Mouse (Mus musculus): Measurements from ENCODE around the gene Rnf5. TPM values are rescaled to one million over a fixed set of nuclear protein-coding genes. Genes with fewer than 3 reads are reported as not detected.

Gene Rnf5
- 231 and 242 TPM in 2 replicates for polyA plus RNA-seq (2015; fragmentation: Nextera tagmentation; extraction: Ambion mirVana)

GRCm38 (mm10) chr17:34603375-34604060 lies at the start of gene Rnf5:
TSS of gene Rnf5 (minus strand) at chr17:34603690.

GRCm38 (mm10) chr17:34646906-34647787 lies 43.7 kb upstream of the Rnf5 start, which contains the start of gene Atf6b:
TSS of gene Atf6b (plus strand) at chr17:34647146.

GRCm38 (mm10) chr17:34644608-34645007 lies 41.1 kb upstream of the Rnf5 start, which contains the start of gene Fkbpl:
TSS of gene Fkbpl (plus strand) at chr17:34644764.

GRCm38 (mm10) chr17:34629221-34629751 lies 25.8 kb upstream of the Rnf5 start, which contains the start of gene Prrt1:
TSS of gene Prrt1 (plus strand) at chr17:34629533.

GRCm38 (mm10) chr17:34627943-34628643 lies 24.6 kb upstream of the Rnf5 start, which contains the start of gene Ppt2:
TSS of gene Ppt2 (minus strand) at chr17:34628510.

GRCm38 (mm10) chr17:34615871-34616270 lies 12.4 kb upstream of the Rnf5 start, which contains the start of gene Egfl8:
TSS of gene Egfl8 (minus strand) at chr17:34615971.

GRCm38 (mm10) chr17:34604061-34604508 lies 595 bp upstream of the Rnf5 start, which contains the start of gene Agpat1:
TSS of gene Agpat1 (plus strand) at chr17:34604262.

GRCm38 (mm10) chr17:34597566-34598095 lies 5.9 kb downstream of the Rnf5 start, which contains the start of gene Ager:
TSS of gene Ager (plus strand) at chr17:34597862.

GRCm38 (mm10) chr17:34591029-34591993 lies 12.2 kb downstream of the Rnf5 start, which contains the start of gene Pbx2:
TSS of gene Pbx2 (plus strand) at chr17:34591266.

GRCm38 (mm10) chr17:34589681-34590101 lies 13.8 kb downstream of the Rnf5 start, which contains the start of gene Gpsm3:
TSS of gene Gpsm3 (plus strand) at chr17:34589806.

GRCm38 (mm10) chr17:34564003-34564421 lies 39.5 kb downstream of the Rnf5 start, which contains the start of gene Notch4:
TSS of gene Notch4 (plus strand) at chr17:34564268.

Other genes starting within 250 kb of the Rnf5 start
- not detected in 2 replicates for gene Btnl2, start 248.9 kb downstream of the Rnf5 start, polyA plus RNA-seq (2015; fragmentation: Nextera tagmentation; extraction: Ambion mirVana)
- not detected in 2 replicates for gene Btnl1, start 226.6 kb downstream of the Rnf5 start, polyA plus RNA-seq (2015; fragmentation: Nextera tagmentation; extraction: Ambion mirVana)
- gene BC051142, start 204.9 kb downstream of the Rnf5 start, polyA plus RNA-seq (2015; fragmentation: Nextera tagmentation; extraction: Ambion mirVana), result 5.3 and 6.1 TPM in 2 replicates
- not detected in 2 replicates for gene Btnl4, start 126.4 kb downstream of the Rnf5 start, polyA plus RNA-seq (2015; fragmentation: Nextera tagmentation; extraction: Ambion mirVana)
- not detected in 2 replicates for gene Btnl6, start 86.3 kb downstream of the Rnf5 start, polyA plus RNA-seq (2015; fragmentation: Nextera tagmentation; extraction: Ambion mirVana)
- 4.4 and 6.3 TPM in 2 replicates for gene Notch4, start 39.4 kb downstream of the Rnf5 start, polyA plus RNA-seq (2015; fragmentation: Nextera tagmentation; extraction: Ambion mirVana)
- 5.5 and 6.8 TPM in 2 replicates for gene Gpsm3, start 13.9 kb downstream of the Rnf5 start, polyA plus RNA-seq (2015; fragmentation: Nextera tagmentation; extraction: Ambion mirVana)
- gene Pbx2, start 12.4 kb downstream of the Rnf5 start, polyA plus RNA-seq (2015; fragmentation: Nextera tagmentation; extraction: Ambion mirVana), result 8.9 and 10.0 TPM in 2 replicates
- gene Ager, start 5.8 kb downstream of the Rnf5 start, polyA plus RNA-seq (2015; fragmentation: Nextera tagmentation; extraction: Ambion mirVana), result 1.5 and 2.5 TPM in 2 replicates
- gene Agpat1, start 572 bp upstream of the Rnf5 start, polyA plus RNA-seq (2015; fragmentation: Nextera tagmentation; extraction: Ambion mirVana), result 109 and 123 TPM in 2 replicates
- gene Egfl8, start 12.3 kb upstream of the Rnf5 start, polyA plus RNA-seq (2015; fragmentation: Nextera tagmentation; extraction: Ambion mirVana), result 23.9 and 34.3 TPM in 2 replicates
- 20.3 and 21.8 TPM in 2 replicates for gene Ppt2, start 24.8 kb upstream of the Rnf5 start, polyA plus RNA-seq (2015; fragmentation: Nextera tagmentation; extraction: Ambion mirVana)
- 7.6 and 8.8 TPM in 2 replicates for gene Prrt1, start 25.8 kb upstream of the Rnf5 start, polyA plus RNA-seq (2015; fragmentation: Nextera tagmentation; extraction: Ambion mirVana)
- 14.2 and 16.1 TPM in 2 replicates for gene Fkbpl, start 41.1 kb upstream of the Rnf5 start, polyA plus RNA-seq (2015; fragmentation: Nextera tagmentation; extraction: Ambion mirVana)
- 73.3 and 80.3 TPM in 2 replicates for gene Atf6b, start 43.5 kb upstream of the Rnf5 start, polyA plus RNA-seq (2015; fragmentation: Nextera tagmentation; extraction: Ambion mirVana)
- 0.84 and 1.1 TPM in 2 replicates for gene Tnxb, start 66.8 kb upstream of the Rnf5 start, polyA plus RNA-seq (2015; fragmentation: Nextera tagmentation; extraction: Ambion mirVana)
- 2.0 and 2.5 TPM in 2 replicates for gene C4b, start 140.2 kb upstream of the Rnf5 start, polyA plus RNA-seq (2015; fragmentation: Nextera tagmentation; extraction: Ambion mirVana)
- not detected in 2 replicates for gene Cyp21a1, start 200.9 kb upstream of the Rnf5 start, polyA plus RNA-seq (2015; fragmentation: Nextera tagmentation; extraction: Ambion mirVana)
- gene Stk19, start 233.3 kb upstream of the Rnf5 start, polyA plus RNA-seq (2015; fragmentation: Nextera tagmentation; extraction: Ambion mirVana), result 39.4 and 46.3 TPM in 2 replicates
- 40.6 and 50.7 TPM in 2 replicates for gene Dxo, start 233.3 kb upstream of the Rnf5 start, polyA plus RNA-seq (2015; fragmentation: Nextera tagmentation; extraction: Ambion mirVana)
- gene Skiv2l, start 246.5 kb upstream of the Rnf5 start, polyA plus RNA-seq (2015; fragmentation: Nextera tagmentation; extraction: Ambion mirVana), result 39.3 and 47.4 TPM in 2 replicates
- gene Nelfe, start 246.7 kb upstream of the Rnf5 start, polyA plus RNA-seq (2015; fragmentation: Nextera tagmentation; extraction: Ambion mirVana), result 57.6 and 63.6 TPM in 2 replicates